Mouse (Mus musculus): Measurements from ENCODE around the gene Htatip2. TPM values are rescaled to one million over a fixed set of nuclear protein-coding genes. Genes with fewer than 3 reads are reported as not detected.

Htatip2 gene
- polyA plus RNA-seq (2015; fragmentation: Nextera tagmentation; extraction: Ambion mirVana) = 16.0 and 18.6 TPM in 2 replicates

DNA sequence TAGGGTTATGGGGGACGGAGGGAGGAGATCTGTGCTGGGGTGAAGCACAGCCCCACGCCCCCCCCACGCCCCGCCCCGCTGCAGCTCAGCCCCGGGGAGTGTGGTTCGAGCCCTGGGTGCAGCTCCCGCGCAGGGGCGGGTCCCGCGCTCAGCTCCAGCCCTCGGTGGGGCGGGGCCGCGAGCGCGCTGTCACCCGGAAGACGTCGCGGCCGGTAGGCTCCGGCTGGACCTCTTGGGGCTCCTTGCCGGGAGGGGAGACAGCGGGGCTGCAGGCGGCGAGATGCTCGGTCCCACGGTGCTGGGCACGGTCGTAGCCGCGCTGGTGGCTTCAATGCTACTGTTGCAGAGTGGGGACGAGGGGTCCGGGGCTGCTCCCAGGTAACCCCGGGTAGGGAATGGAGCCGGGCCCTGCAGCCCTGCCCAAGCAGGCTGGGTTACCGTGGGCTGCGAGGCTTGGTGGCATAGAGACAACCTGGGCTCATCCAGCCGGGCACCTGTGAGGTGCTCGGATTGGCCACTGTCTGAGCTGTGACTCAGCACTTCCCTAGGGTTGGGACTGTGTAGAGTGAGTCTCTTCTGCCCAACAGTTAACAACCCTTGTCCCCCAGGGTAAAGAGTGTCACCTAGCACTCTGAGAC lies at the start of gene Htatip2:
Gene Htatip2, plus strand, starts transcription at position 182 of the 638 bp plus-strand sequence.
- Histone ChIP-seq H3K4me1 (0 out of 2 replicates have a peak, but pooled peaks cover 6% of the 10 kb centered on the region), H3K4me2 (peak within 1 kb of the TSS; percentile 86), H3K9me3 (no peaks in the 10 kb centered on the region), H3K36me3 (no peaks in the 10 kb centered on the region), H3K27me3 (no peaks in the 10 kb centered on the region), H3K4me3 (peak within 1 kb of the TSS; percentile 59), H3K27ac (no peak within 1 kb of the TSS), H3K9ac (peak within 1 kb of the TSS; percentile 50)
- ATAC-seq (ENCODE audit: borderline replicate concordance, extremely low read depth, low FRiP score, low TSS enrichment) = peak; percentile 90
- WGBS = under 1% methylated on average over 41 of the region's 42 CpGs

DNA sequence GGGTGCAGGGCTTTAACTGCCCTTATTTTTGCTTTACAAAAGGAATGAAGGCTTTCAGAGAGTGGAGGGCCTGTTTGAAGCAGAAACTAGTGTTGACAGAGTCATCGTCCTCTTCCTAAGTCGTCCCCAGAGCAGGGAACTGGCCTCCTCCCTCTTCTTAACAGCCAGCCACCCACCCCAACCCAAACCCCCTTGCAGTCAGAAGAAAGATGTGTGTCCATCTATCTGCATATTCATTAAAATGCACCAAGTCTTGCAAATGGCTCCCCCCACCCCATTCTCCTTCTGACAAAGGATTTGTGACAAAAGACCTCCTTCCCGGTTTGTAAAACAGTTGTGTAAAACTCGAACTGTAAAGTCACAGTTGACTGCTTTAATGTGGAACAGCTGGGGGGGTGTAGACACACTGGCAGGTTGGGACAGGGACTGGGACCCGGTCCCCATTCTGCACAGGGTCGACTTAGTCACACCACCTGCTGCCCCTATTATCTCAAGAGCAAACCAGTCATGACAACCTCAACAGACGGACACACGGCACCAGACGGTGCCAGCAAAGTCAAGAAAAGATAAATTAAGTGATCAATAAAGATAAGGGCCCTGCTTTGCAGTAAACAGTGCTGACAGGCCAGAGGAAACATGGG lies 49.4 kb upstream of the Htatip2 start:
- Histone ChIP-seq H3K27me3 (no peaks in the 10 kb centered on the region), H3K9me3 (no peaks in the 10 kb centered on the region), H3K9ac (no peak overlapping the region), H3K4me1 (no peaks in the 10 kb centered on the region), H3K4me2 (no peak overlapping the region), H3K27ac (no peak overlapping the region), H3K4me3 (no peak overlapping the region), H3K36me3 (no peaks in the 10 kb centered on the region)
- WGBS = 28% methylated on average over 9 of the region's 9 CpGs
- ATAC-seq (ENCODE audit: borderline replicate concordance, extremely low read depth, low FRiP score, low TSS enrichment) = no peak

DNA sequence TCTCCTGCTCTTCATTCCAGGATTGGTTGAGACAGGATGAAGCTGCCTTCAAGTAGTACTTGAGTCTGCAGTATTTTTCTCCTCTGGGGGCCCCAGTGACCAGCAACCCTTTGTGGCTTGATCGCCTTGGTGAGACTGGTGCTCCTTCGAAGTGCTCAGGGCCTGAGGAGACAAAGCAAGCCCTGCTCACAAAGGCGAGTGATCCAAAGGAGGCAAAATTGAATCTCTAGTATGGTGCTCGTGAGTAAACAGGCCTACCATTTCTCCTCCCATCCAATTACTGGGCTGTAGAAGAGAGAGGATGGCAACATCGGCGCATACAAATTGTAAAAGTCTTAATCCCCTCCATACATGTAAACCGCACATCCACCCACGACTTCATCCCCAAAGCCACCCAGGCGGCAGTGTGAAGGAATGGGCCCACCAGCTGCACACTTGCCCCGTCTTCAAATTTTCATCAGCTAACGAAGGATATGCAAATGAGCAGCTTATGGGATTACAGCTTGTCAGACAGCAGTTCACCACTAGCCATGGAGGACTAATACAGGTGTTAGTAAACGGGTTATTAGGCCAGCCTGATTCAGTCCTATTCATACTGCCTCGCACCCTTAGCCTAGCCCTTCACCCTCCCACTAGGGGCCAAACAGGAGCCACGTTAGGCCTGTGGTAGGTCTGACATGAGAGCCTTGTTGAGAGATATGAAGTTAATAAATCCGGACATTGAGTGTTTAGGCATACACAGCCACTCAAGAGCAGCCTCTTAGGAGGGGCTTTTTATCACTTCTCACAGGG lies 40.8 kb upstream of the Htatip2 start:
- Histone ChIP-seq H3K4me2 (no peak overlapping the region), H3K4me1 (0 out of 2 replicates have a peak, but pooled peaks cover 7% of the 10 kb centered on the region), H3K4me3 (no peak overlapping the region), H3K36me3 (no peaks in the 10 kb centered on the region), H3K27me3 (0 out of 2 replicates have a peak, but pooled peaks cover 3% of the 10 kb centered on the region), H3K27ac (no peak overlapping the region), H3K9me3 (no peaks in the 10 kb centered on the region), H3K9ac (no peak overlapping the region)
- ATAC-seq (ENCODE audit: borderline replicate concordance, extremely low read depth, low FRiP score, low TSS enrichment) = no peak
- 60% methylated on average over 15 of the region's 15 CpGs for WGBS

DNA sequence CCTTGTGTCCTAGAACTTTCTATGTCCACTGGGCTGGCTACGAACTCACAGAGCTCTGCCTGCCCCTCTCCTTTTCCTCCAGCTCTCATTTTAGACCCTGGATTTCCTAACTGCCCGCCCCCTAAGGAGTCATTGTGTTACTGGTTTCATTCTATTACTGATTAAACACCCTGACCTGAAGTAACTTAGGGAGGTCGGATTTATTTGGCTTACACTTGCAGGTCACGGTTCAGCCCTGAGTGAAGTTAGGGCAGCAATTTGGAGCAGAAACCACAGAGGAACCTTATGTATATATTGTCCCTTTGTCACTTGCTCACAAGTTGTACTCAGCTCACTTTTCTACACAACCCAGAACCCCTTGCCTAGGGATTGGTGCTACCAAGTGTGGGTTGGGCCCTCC lies 24.6 kb upstream of the Htatip2 start:
- ATAC-seq (ENCODE audit: borderline replicate concordance, extremely low read depth, low FRiP score, low TSS enrichment) = no peak
- Histone ChIP-seq H3K27ac (no peak overlapping the region), H3K27me3 (no peaks in the 10 kb centered on the region), H3K9ac (no peak overlapping the region), H3K9me3 (no peaks in the 10 kb centered on the region), H3K4me2 (no peak overlapping the region), H3K4me3 (no peak overlapping the region), H3K4me1 (peaks cover 10% of the 10 kb centered on the region), H3K36me3 (no peaks in the 10 kb centered on the region)
- 46% methylated on average over 4 of the region's 4 CpGs for WGBS

DNA sequence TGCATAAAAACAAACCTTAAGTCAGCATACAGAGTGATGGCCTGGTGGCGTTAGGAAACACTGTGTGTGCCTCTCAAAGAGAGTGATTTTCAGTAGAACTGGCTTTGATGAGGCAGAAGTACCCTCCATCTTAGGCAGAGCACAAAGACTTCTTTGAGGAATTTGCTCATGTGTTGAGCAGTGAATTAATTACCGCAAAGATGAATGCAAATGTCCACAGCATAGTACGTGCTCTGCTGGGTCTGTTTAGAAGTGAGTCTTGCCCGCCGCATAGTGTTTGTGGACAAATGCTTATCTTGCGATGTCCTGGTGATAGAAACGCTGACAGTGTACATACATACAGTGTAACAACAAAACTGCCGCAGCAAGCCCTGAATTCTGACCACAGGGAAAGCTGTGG lies 19.5 kb upstream of the Htatip2 start:
- 33% methylated on average over 8 of the region's 8 CpGs for WGBS

DNA sequence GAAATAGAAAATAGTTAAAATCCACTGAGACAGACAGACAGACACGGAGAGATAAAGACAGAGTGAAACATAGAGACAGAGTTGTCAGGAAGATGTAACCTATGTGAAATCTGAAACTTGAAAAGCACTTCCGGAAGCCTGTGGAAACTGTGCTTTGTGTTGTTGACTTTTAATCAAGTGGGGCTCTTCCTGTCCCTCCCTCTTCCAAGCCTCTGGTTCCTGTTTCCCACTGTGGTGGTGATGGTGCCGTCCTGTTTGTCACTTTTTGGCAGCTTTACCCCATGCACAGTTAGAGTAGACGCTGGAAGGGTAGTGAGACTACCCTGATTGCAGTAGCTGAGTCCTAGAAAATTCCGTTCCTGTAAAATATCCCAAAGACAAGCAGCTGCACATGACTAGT lies 17.4 kb upstream of the Htatip2 start:
- no peak; the same call in 1 of the 2 replicates for ATAC-seq (ENCODE audit: borderline replicate concordance, extremely low read depth, low FRiP score, low TSS enrichment)
- 15% methylated on average over 5 of the region's 5 CpGs for WGBS
- Histone ChIP-seq H3K4me3 (no peak overlapping the region), H3K27me3 (no peaks in the 10 kb centered on the region), H3K36me3 (no peaks in the 10 kb centered on the region), H3K27ac (no peak overlapping the region), H3K4me2 (no peak overlapping the region), H3K9me3 (no peaks in the 10 kb centered on the region), H3K4me1 (peaks cover 13% of the 10 kb centered on the region), H3K9ac (no peak overlapping the region)

More for the DNA sequence above, 19.5 kb upstream of the Htatip2 start:
- H3K9me3 ChIP-seq = no peaks in the 10 kb centered on the region
- H3K4me2 ChIP-seq = no peak overlapping the region
- H3K36me3 ChIP-seq = no peaks in the 10 kb centered on the region
- H3K9ac ChIP-seq = no peak overlapping the region
- no peaks in the 10 kb centered on the region for H3K27me3 ChIP-seq
- H3K27ac ChIP-seq = no peak overlapping the region
- peaks cover 13% of the 10 kb centered on the region for H3K4me1 ChIP-seq
- H3K4me3 ChIP-seq = no peak overlapping the region
- no peak for ATAC-seq (ENCODE audit: borderline replicate concordance, extremely low read depth, low FRiP score, low TSS enrichment)

DNA sequence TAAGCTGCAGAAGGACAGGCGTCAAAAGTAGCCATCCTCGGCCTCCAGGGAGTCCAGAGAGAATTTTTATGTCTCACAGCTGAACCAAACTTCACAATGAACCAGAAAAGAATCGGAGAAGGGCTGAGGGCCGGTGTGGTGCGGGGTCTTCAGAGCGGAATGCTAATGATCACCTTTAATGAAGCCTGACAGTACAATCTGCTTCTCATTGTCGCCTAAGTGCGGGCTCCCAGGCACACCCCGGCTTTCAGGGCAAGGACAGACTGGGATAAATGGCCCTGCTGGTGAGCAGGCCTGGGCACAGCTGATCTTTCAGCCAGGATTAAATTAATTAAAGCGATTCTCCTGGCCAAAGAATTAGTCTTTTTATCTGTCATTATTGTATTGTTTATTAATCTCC lies 17.0 kb upstream of the Htatip2 start:
- no peak for ATAC-seq (ENCODE audit: borderline replicate concordance, extremely low read depth, low FRiP score, low TSS enrichment)
- no peaks in the 10 kb centered on the region for H3K27me3 ChIP-seq
- no peaks in the 10 kb centered on the region for H3K9me3 ChIP-seq
- no peak overlapping the region for H3K27ac ChIP-seq
- no peaks in the 10 kb centered on the region for H3K36me3 ChIP-seq
- no peak overlapping the region for H3K4me3 ChIP-seq
- H3K4me2 ChIP-seq = no peak overlapping the region
- peaks cover 13% of the 10 kb centered on the region for H3K4me1 ChIP-seq
- WGBS = 50% methylated on average over 10 of the region's 10 CpGs
- H3K9ac ChIP-seq = no peak overlapping the region

DNA sequence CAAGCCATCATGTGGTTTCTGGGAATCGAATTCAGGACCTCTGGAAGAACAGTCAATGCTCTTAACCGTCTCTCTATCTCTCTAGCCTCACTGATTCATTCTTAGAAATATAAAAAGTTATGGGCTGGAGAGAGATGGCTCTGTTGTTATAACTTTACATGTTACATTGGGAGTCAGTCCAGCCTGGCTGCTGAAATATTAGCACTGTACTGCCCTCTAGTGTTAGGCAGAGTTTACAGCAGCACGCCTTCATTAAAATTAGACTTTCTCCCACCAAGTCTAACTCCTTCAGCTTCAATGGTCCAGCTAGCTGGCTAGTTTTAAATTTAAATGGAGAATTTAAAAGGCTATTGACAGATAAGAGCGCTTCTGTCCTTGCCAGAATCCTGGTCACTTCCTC lies 7.8 kb upstream of the Htatip2 start:
- Histone ChIP-seq H3K27ac (no peak overlapping the region), H3K36me3 (no peaks in the 10 kb centered on the region), H3K4me1 (peaks cover 10% of the 10 kb centered on the region), H3K9ac (no peak overlapping the region), H3K4me2 (no peak overlapping the region), H3K4me3 (no peak overlapping the region), H3K9me3 (no peaks in the 10 kb centered on the region), H3K27me3 (peaks cover 21% of the 10 kb centered on the region)
- 7% methylated on average over 4 of the region's 4 CpGs for WGBS
- ATAC-seq (ENCODE audit: borderline replicate concordance, extremely low read depth, low FRiP score, low TSS enrichment) = no peak

DNA sequence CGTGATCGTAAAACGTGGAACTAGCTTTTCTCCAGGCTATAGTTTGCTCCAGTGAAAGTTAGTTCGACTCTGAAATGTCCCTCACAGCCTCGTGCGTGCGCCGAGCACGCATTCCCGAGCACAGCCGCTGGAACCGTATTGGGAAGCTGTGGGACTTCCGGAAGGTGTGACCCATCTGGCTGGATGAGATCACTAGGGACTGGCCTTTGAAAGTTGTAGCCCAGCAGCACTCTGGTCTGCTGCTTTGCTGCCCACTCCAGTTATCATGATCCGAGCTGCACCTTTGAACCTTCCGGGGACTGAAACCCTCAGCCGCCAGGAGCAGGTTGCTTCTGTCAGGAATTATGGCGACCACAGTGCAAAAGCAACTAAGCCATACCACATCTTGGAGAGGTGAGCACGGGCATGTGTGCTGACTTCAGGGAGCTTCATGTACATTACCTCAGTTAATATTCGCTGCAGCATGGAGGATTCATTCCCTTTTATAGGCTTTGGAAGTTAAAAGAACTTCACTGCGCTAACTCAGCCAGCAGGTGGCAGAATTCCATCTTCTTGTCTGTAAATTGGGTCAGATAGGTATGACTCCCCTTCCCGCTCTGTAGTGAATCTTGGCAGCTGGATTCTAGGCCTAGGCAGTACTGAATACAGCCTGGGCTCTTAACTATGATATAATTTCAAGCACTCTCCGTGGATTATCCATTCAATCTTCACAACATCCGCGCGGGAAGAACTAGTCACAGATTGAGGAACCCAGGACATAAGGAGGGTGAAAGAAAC lies 6.0 kb upstream of the Htatip2 start:
- H3K4me3 ChIP-seq = peak overlapping the region; percentile 1; the same call in 1 of the 2 replicates
- H3K9me3 ChIP-seq = no peaks in the 10 kb centered on the region
- H3K4me2 ChIP-seq = peak overlapping the region; percentile 48
- peaks cover 10% of the 10 kb centered on the region for H3K4me1 ChIP-seq
- H3K9ac ChIP-seq = no peak overlapping the region
- no peaks in the 10 kb centered on the region for H3K36me3 ChIP-seq
- no peak for ATAC-seq (ENCODE audit: borderline replicate concordance, extremely low read depth, low FRiP score, low TSS enrichment)
- WGBS = 24% methylated on average over 25 of the region's 25 CpGs
- H3K27ac ChIP-seq = no peak overlapping the region
- H3K27me3 ChIP-seq = peaks cover 21% of the 10 kb centered on the region

DNA sequence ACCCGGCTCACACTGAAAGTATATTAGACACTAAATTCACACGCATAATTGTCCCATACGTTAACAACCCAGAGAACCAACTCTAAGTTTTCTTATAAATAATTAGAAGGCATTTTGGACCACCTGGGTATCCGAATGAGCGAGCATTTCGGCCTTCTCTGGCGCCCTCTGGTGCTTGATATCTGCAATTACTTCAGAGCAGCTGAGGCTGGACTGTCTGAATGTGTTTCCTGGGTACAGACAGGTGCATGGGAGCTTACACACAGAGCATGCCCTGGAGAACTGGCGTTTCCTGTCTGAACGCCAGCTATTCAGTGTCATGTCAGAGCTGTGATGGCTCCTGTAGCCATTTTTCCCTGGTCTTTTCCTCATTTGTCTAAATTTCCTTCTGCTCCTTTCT lies 4.1 kb upstream of the Htatip2 start:
- Histone ChIP-seq H3K9me3 (no peaks in the 10 kb centered on the region), H3K36me3 (no peaks in the 10 kb centered on the region), H3K4me1 (peaks cover 16% of the 10 kb centered on the region), H3K9ac (no peak overlapping the region), H3K27ac (no peak overlapping the region), H3K4me2 (no peak overlapping the region), H3K4me3 (no peak overlapping the region), H3K27me3 (peaks cover 21% of the 10 kb centered on the region)
- 3% methylated on average over 9 of the region's 9 CpGs for WGBS
- ATAC-seq (ENCODE audit: borderline replicate concordance, extremely low read depth, low FRiP score, low TSS enrichment) = no peak

DNA sequence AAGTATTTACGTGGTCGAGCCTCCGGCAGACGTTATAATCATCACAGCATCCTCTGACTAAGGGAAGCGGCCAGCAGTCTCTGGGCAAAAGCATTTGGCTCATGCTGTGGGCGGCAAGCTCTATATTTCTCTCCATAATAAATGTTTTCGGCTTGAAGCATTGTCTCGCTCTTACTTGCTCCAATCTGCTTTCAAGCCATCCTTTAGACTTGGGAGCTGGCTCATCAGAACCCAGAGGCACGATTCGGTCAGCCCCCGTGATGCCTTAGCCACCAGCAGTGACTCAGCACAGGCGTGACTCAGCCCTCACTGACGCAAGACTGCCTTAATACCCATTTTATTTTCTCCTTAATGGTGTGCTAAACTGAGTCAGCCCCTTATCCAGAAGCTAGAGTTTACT lies 3.7 kb downstream of the Htatip2 start:
- no peak overlapping the region for H3K4me3 ChIP-seq
- H3K27ac ChIP-seq = no peak overlapping the region
- ATAC-seq (ENCODE audit: borderline replicate concordance, extremely low read depth, low FRiP score, low TSS enrichment) = no peak

More for the DNA sequence above, 3.7 kb downstream of the Htatip2 start:
- Histone ChIP-seq H3K36me3 (no peaks in the 10 kb centered on the region), H3K4me1 (0 out of 2 replicates have a peak, but pooled peaks cover 6% of the 10 kb centered on the region), H3K9me3 (no peaks in the 10 kb centered on the region), H3K27me3 (no peaks in the 10 kb centered on the region), H3K4me2 (no peak overlapping the region), H3K9ac (no peak overlapping the region)
- WGBS = 68% methylated on average over 13 of the region's 13 CpGs
